Mouse (Mus musculus): ENCODE results near the gene Flt3. TPM values are rescaled to one million over a fixed set of nuclear protein-coding genes. Genes with fewer than 3 reads are reported as not detected.

The Flt3 gene
- total RNA-seq, 2 experiments from 2014 or later = not detected

GRCm38 (mm10) chr5:147308451-147308850 is 91.8 kb downstream of the Flt3 start:
- DNase-seq = no peak

- no peak for DNase-seq
Measured at GRCm38 (mm10) chr5:147307398-147307785, 92.9 kb downstream of the Flt3 start.

- no peak for DNase-seq
Measured at GRCm38 (mm10) chr5:147306638-147307397, 93.5 kb downstream of the Flt3 start, which contains the start of gene Cdx2. Gene Cdx2 (minus strand): TSS chr5:147307270.

- no peak for DNase-seq
Measured at GRCm38 (mm10) chr5:147305856-147306637, 94.2 kb downstream of the Flt3 start.

GRCm38 (mm10) chr5:147305166-147305565 is 95.1 kb downstream of the Flt3 start:
- DNase-seq = no peak

- DNase-seq = no peak
Measured at GRCm38 (mm10) chr5:147304276-147305155, 95.8 kb downstream of the Flt3 start.

GRCm38 (mm10) chr5:147302746-147303400 is 97.4 kb downstream of the Flt3 start:
- DNase-seq = no peak

- no peak for DNase-seq
Measured at GRCm38 (mm10) chr5:147302141-147302540, 98.1 kb downstream of the Flt3 start.

GRCm38 (mm10) chr5:147301781-147302070 is 98.6 kb downstream of the Flt3 start:
- DNase-seq = no peak

GRCm38 (mm10) chr5:147300917-147301780 is 99.1 kb downstream of the Flt3 start:
- no peak for DNase-seq

GRCm38 (mm10) chr5:147300001-147300363 is 100.3 kb downstream of the Flt3 start:
- DNase-seq = no peak

GRCm38 (mm10) chr5:147299255-147300000 is 100.9 kb downstream of the Flt3 start:
- DNase-seq = peak; percentile 59

GRCm38 (mm10) chr5:147297249-147297648 is 103.0 kb downstream of the Flt3 start:
- DNase-seq = no peak

- no peak for DNase-seq
Measured at GRCm38 (mm10) chr5:147294121-147294520, 106.2 kb downstream of the Flt3 start.

GRCm38 (mm10) chr5:147293127-147293910 is 107.0 kb downstream of the Flt3 start:
- DNase-seq = peak; percentile 75

GRCm38 (mm10) chr5:147292506-147293120 is 107.7 kb downstream of the Flt3 start:
- no peak for DNase-seq

- DNase-seq = no peak
Measured at GRCm38 (mm10) chr5:147291764-147292505, 108.4 kb downstream of the Flt3 start.

- DNase-seq = no peak
Measured at GRCm38 (mm10) chr5:147284365-147284764, 115.9 kb downstream of the Flt3 start.
